Mouse (Mus musculus) retina, embryonic 14.5 days (tissue): ENCODE measurements around the gene N4bp2.
"Not testable (repeated sequence)": the region's sequence is repeated elsewhere in the genome, so short reads cannot be mapped to it uniquely, and the experiment has no call there.

Source experiments
- DNase-seq: peaks from one replicate; pipeline ENCODE4 v3.0.0-alpha.2; 2015; ENCODE audit warnings: low spot score

The N4bp2 gene

GRCm38 (mm10) chr5:65764786-65765634 lies 1.7 kb downstream of the N4bp2 start:
- peak; percentile 90 for DNase-seq

GRCm38 (mm10) chr5:65765635-65765911 lies 2.3 kb downstream of the N4bp2 start:
- DNase-seq: no peak

- peak; percentile 24 for DNase-seq
These were observed 4.7 kb downstream of the N4bp2 start for GRCm38 (mm10) chr5:65768007-65768406.

- no peak for DNase-seq
These were observed 6.7 kb downstream of the N4bp2 start for GRCm38 (mm10) chr5:65770065-65770464.

- no peak for DNase-seq
These were observed 7.2 kb downstream of the N4bp2 start for GRCm38 (mm10) chr5:65770493-65770892.

- not testable (repeated sequence) for DNase-seq
These were observed 10.6 kb downstream of the N4bp2 start for GRCm38 (mm10) chr5:65773957-65774356.

GRCm38 (mm10) chr5:65776166-65776565 lies 12.8 kb downstream of the N4bp2 start:
- DNase-seq: no peak

- no peak for DNase-seq
These were observed 13.6 kb downstream of the N4bp2 start for GRCm38 (mm10) chr5:65776907-65777306.

- DNase-seq: not testable (repeated sequence)
These were observed 15.7 kb downstream of the N4bp2 start for GRCm38 (mm10) chr5:65778986-65779385.

GRCm38 (mm10) chr5:65779401-65780063 lies 16.2 kb downstream of the N4bp2 start:
- DNase-seq: no peak

GRCm38 (mm10) chr5:65781147-65781715 lies 17.9 kb downstream of the N4bp2 start:
- DNase-seq: no peak

GRCm38 (mm10) chr5:65781769-65782715 lies 18.7 kb downstream of the N4bp2 start:
- DNase-seq: no peak

- DNase-seq: no peak
These were observed 27.4 kb downstream of the N4bp2 start for GRCm38 (mm10) chr5:65790604-65791225.

- no peak for DNase-seq
These were observed 30.9 kb downstream of the N4bp2 start for GRCm38 (mm10) chr5:65794202-65794601.

- no peak for DNase-seq
These were observed 31.4 kb downstream of the N4bp2 start for GRCm38 (mm10) chr5:65794702-65795101.

GRCm38 (mm10) chr5:65795293-65795993 lies 32.1 kb downstream of the N4bp2 start:
- DNase-seq: no peak

- DNase-seq: no peak
These were observed 32.6 kb downstream of the N4bp2 start for GRCm38 (mm10) chr5:65795994-65796298.

GRCm38 (mm10) chr5:65823601-65824133 lies 60.3 kb downstream of the N4bp2 start:
- DNase-seq: peak; percentile 70

GRCm38 (mm10) chr5:65826476-65826875 lies 63.2 kb downstream of the N4bp2 start:
- no peak for DNase-seq

- no peak for DNase-seq
These were observed 63.8 kb downstream of the N4bp2 start for GRCm38 (mm10) chr5:65827102-65827501.

GRCm38 (mm10) chr5:65828261-65828660 lies 64.9 kb downstream of the N4bp2 start:
- no peak for DNase-seq
